Mouse (Mus musculus) erythroblast, embryonic 14.5 days (primary cell): Measurements from ENCODE around the gene Tspan18.

Source experiments
- GATA1 ChIP-seq: IDR thresholded peaks from 2 replicates; pipeline ENCODE4 v1.6.1; 2012; ENCODE audit warnings: low read length, inconsistent platforms, mixed read lengths
- TAL1 ChIP-seq: IDR thresholded peaks from 3 replicates; pipeline ENCODE4 v1.6.1; 2012; ENCODE audit warnings: low read length, inconsistent platforms, mixed read lengths

DNA sequence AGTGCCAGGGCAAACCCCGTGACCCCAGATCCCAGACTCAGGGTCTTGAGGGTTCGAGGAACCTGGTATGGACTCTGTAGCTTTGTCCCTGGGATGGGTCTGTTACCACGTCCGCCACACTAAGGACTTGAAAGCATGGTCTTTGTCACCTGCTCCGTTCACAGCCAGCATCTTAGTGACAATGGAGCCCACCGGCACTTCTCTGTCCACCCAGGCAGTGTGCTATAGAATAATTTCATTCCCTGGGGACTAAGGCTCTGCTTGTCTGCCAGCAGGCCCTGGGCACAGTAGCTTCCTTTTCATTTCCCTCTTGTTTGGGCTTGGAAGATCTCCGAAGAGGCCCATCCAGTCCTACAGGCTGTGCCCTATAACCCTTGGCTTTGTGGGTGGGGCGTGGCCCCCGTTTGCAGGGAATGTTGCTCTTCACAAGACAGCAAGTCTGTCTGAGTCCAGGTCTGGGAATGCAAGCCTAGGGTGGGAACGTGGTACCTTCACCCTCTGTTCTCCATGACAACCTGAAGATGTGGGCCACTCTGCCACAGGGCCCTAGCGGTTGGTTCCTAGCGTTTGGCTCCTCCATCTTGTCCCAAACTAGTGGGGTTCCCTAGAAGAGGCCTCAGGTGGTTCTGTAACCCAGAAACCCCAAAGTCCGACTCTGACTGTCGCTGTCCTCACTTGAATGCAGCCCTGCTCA, 142.7 kb downstream of the Tspan18 start:
- no peak for TF ChIP-seq GATA1
- TF ChIP-seq TAL1, result no peak
